Mouse (Mus musculus) intestine, postnatal 0 days (tissue): ENCODE results near the gene Frmd4b. TPM values are rescaled to one million over a fixed set of nuclear protein-coding genes. Genes with fewer than 3 reads are reported as not detected.

Experiments used
- ATAC-seq: fragments of 200-750 bp; cut with Nextera tagmentation; 2 replicates; pipeline ENCODE4 v1.8.0; 2017; ENCODE audit warnings: mild to moderate bottlenecking, moderate TSS enrichment, moderate library complexity
- H3K27ac ChIP-seq: fragments of 300-500 bp; sonication (generic); 2 replicates; pipeline ENCODE4 v1.5.1; 2014; ENCODE audit warnings: mild to moderate bottlenecking, low read depth, low read length, moderate library complexity
- H3K27me3 ChIP-seq: fragments of 300-500 bp; sonication (generic); replicated peaks from 2 replicates; pipeline ENCODE4 v1.6.1; 2014; ENCODE audit warnings: low read length, mixed read lengths; ENCODE audit not compliant: control insufficient read depth, insufficient read depth
- H3K36me3 ChIP-seq: fragments of 300-500 bp; sonication (generic); 2 replicates; pipeline ENCODE4 v1.6.1; 2014; ENCODE audit warnings: mild to moderate bottlenecking, moderate library complexity; ENCODE audit not compliant: control insufficient read depth, insufficient read depth
- H3K4me1 ChIP-seq: fragments of 300-500 bp; sonication (generic); replicated peaks from 2 replicates; pipeline ENCODE4 v1.6.1; 2014; ENCODE audit warnings: antibody characterized with exemption, low read length, mixed read lengths; ENCODE audit not compliant: control insufficient read depth, insufficient read depth
- H3K4me2 ChIP-seq: fragments of 300-500 bp; sonication (generic); replicated peaks from 2 replicates; pipeline ENCODE4 v1.6.1; 2014; ENCODE audit warnings: low read depth, mild to moderate bottlenecking, moderate library complexity
- H3K4me3 ChIP-seq: fragments of 300-500 bp; sonication (generic); 2 replicates; pipeline ENCODE4 v1.5.1; 2014; ENCODE audit warnings: low read depth, low read length
- H3K9ac ChIP-seq: fragments of 300-500 bp; sonication (generic); 2 replicates; pipeline ENCODE4 v1.6.1; 2014; ENCODE audit warnings: mild to moderate bottlenecking, low read depth, low read length
- H3K9me3 ChIP-seq: fragments of 300-500 bp; sonication (generic); 2 replicates; pipeline ENCODE4 v1.6.1; 2016; ENCODE audit warnings: mixed run types; ENCODE audit not compliant: control insufficient read depth
- CTCF ChIP-seq: sonication (generic); IDR thresholded peaks from 2 replicates; pipeline ENCODE4 v1.5.1; 2016; ENCODE audit warnings: low read depth, mild to moderate bottlenecking, control low read depth, antibody characterized with exemption, moderate library complexity
- WGBS: fragments of 180-500 bp; shearing (Covaris S2); extraction: QIAGEN DNeasy Blood & Tissue Kit; methylation state at CpG from one replicate; pipeline ENCODE4 v1.1.7; 2014; 5-methylcytosine and 5-hydroxymethylcytosine counted together
- polyA plus RNA-seq: library from polyadenylated mRNA; unstranded; fragments of >200 nt; fragmentation: Nextera tagmentation; extraction: Ambion mirVana; gene quantifications from 2 replicates; pipeline ENCODE4 v1.2.1, GENCODE M21; 2015

Gene Frmd4b
- polyA plus RNA-seq, 1 experiment from 2014 or later = 5.1 TPM

- Histone ChIP-seq H3K27ac (no peak overlapping the region), H3K4me3 (no peak overlapping the region), H3K4me2 (no peak overlapping the region), H3K9ac (no peak overlapping the region), H3K27me3 (no peaks in the 10 kb centered on the region), H3K9me3 (no peaks in the 10 kb centered on the region), H3K36me3 (no peaks in the 10 kb centered on the region), H3K4me1 (peaks cover 6% of the 10 kb centered on the region; the same call in 1 of the 2 replicates)
- ATAC-seq = no peak
- no peak for TF ChIP-seq CTCF
- 44% methylated on average over 12 of the region's 12 CpGs for WGBS
Observed at GRCm38 (mm10) chr6:97394473-97395075, 222.8 kb downstream of the Frmd4b start.

- Histone ChIP-seq H3K36me3 (no peaks in the 10 kb centered on the region), H3K27me3 (no peaks in the 10 kb centered on the region), H3K27ac (no peak overlapping the region), H3K9me3 (no peaks in the 10 kb centered on the region), H3K9ac (no peak overlapping the region), H3K4me1 (peaks cover under 1% of the 10 kb centered on the region; the same call in 1 of the 2 replicates), H3K4me3 (no peak overlapping the region), H3K4me2 (no peak overlapping the region)
- ATAC-seq = no peak
- WGBS = 91% methylated on average over 3 of the region's 3 CpGs
- TF ChIP-seq CTCF = no peak
Observed at GRCm38 (mm10) chr6:97392912-97393311, 224.4 kb downstream of the Frmd4b start.

- no peaks in the 10 kb centered on the region for H3K36me3 ChIP-seq
- WGBS = 86% methylated on average over 6 of the region's 6 CpGs
- no peak overlapping the region for H3K4me3 ChIP-seq
- no peaks in the 10 kb centered on the region for H3K27me3 ChIP-seq
- no peaks in the 10 kb centered on the region for H3K9me3 ChIP-seq
- H3K27ac ChIP-seq = no peak overlapping the region
- H3K4me2 ChIP-seq = no peak overlapping the region
- no peaks in the 10 kb centered on the region for H3K4me1 ChIP-seq
- no peak for ATAC-seq
- H3K9ac ChIP-seq = no peak overlapping the region
- no peak for TF ChIP-seq CTCF
Observed at GRCm38 (mm10) chr6:97387388-97387787, 230.0 kb downstream of the Frmd4b start.

- no peaks in the 10 kb centered on the region for H3K27me3 ChIP-seq
- H3K9ac ChIP-seq = no peak overlapping the region
- no peak overlapping the region for H3K4me3 ChIP-seq
- H3K27ac ChIP-seq = no peak overlapping the region
- H3K4me2 ChIP-seq = no peak overlapping the region
- no peak for ATAC-seq
- no peaks in the 10 kb centered on the region for H3K4me1 ChIP-seq
- H3K36me3 ChIP-seq = no peaks in the 10 kb centered on the region
- no peaks in the 10 kb centered on the region for H3K9me3 ChIP-seq
- 68% methylated on average over 5 of the region's 5 CpGs for WGBS
- TF ChIP-seq CTCF = no peak
Observed at GRCm38 (mm10) chr6:97384918-97385317, 232.4 kb downstream of the Frmd4b start.

- no peaks in the 10 kb centered on the region for H3K36me3 ChIP-seq
- no peak overlapping the region for H3K9ac ChIP-seq
- H3K4me3 ChIP-seq = no peak overlapping the region
- no peak overlapping the region for H3K27ac ChIP-seq
- no peaks in the 10 kb centered on the region for H3K4me1 ChIP-seq
- no peaks in the 10 kb centered on the region for H3K27me3 ChIP-seq
- WGBS = 86% methylated on average over 4 of the region's 4 CpGs
- no peaks in the 10 kb centered on the region for H3K9me3 ChIP-seq
- TF ChIP-seq CTCF = no peak
- ATAC-seq = no peak
- H3K4me2 ChIP-seq = no peak overlapping the region
Observed at GRCm38 (mm10) chr6:97381275-97381674, 236.1 kb downstream of the Frmd4b start.

GRCm38 (mm10) chr6:97370947-97371346, 246.4 kb downstream of the Frmd4b start:
- Histone ChIP-seq H3K36me3 (no peaks in the 10 kb centered on the region), H3K27me3 (no peaks in the 10 kb centered on the region), H3K27ac (no peak overlapping the region), H3K4me1 (no peaks in the 10 kb centered on the region), H3K9me3 (no peaks in the 10 kb centered on the region), H3K4me3 (no peak overlapping the region), H3K9ac (no peak overlapping the region), H3K4me2 (no peak overlapping the region)
- ATAC-seq = no peak
- WGBS = 61% methylated on average over 2 of the region's 2 CpGs
- TF ChIP-seq CTCF = no peak

- ATAC-seq = no peak
- WGBS = 76% methylated on average over 1 of the region's 1 CpGs
- Histone ChIP-seq H3K27me3 (no peaks in the 10 kb centered on the region), H3K4me3 (no peak overlapping the region), H3K9ac (no peak overlapping the region), H3K36me3 (no peaks in the 10 kb centered on the region), H3K4me1 (no peaks in the 10 kb centered on the region), H3K9me3 (no peaks in the 10 kb centered on the region), H3K4me2 (no peak overlapping the region), H3K27ac (no peak overlapping the region)
- TF ChIP-seq CTCF = no peak
Observed at GRCm38 (mm10) chr6:97370460-97370859, 246.9 kb downstream of the Frmd4b start.
